Mouse (Mus musculus): Measurements from ENCODE around the gene Npas1. TPM values are rescaled to one million over a fixed set of nuclear protein-coding genes. Genes with fewer than 3 reads are reported as not detected.
A peak's percentile ranks its signal among the peaks of the same experiment; 100 is the strongest.

Npas1 gene
- total RNA-seq, 2 experiments from 2014 or later: not detected

DNA sequence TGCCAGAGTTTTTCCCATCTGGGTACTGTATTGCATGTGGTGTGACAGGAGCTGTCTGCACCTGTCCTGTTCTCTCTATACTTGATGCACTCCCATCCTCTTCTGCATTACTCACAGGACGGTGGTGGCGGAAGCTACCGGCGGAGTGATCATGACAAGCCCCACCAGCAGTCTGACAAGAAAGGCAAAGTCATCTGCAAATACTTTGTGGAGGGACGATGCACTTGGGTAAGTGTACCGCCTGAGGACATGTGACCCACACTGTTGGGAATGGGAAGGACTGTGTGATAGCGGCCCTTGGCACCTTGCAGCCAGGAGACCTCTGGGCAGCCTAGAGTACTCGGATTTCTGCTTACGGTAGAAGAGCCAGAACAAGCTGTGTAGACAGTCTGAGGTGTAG is 53.8 kb downstream of the Npas1 start:
- ATAC-seq (replicated peaks; ENCODE audit: low FRiP score, poor library complexity, severe bottlenecking): no peak

DNA sequence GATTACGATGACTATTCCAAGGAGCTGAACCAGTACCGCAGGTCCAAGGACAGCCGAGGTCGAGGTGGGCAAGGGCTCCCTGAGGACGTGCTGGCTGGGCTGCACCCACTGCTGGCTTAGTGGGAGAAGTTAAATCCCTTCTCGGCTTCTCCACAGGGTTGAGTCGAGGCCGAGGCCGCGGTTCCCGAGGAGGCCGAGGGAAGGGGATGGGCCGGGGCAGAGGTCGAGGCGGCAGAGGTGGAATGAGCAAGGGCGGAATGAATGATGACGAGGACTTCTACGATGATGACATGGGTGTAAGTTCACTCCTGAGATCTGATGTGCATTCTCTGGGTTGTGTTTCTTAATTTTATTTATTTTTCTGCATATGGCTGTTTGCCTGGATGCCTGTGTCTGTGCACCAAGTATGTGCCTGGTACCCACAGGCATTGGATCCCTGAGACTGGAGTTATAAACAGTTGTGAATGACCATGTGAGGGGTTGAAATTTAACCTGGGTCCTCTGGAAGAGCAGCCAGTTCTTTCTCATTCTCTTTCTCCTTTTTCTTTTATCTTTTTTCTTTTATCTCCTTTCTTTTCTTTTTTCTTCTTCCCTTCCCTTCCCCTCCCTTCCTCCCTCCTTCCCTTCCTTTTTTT is 55.2 kb downstream of the Npas1 start:
- no peak for ATAC-seq (replicated peaks; ENCODE audit: low FRiP score, poor library complexity, severe bottlenecking)

DNA sequence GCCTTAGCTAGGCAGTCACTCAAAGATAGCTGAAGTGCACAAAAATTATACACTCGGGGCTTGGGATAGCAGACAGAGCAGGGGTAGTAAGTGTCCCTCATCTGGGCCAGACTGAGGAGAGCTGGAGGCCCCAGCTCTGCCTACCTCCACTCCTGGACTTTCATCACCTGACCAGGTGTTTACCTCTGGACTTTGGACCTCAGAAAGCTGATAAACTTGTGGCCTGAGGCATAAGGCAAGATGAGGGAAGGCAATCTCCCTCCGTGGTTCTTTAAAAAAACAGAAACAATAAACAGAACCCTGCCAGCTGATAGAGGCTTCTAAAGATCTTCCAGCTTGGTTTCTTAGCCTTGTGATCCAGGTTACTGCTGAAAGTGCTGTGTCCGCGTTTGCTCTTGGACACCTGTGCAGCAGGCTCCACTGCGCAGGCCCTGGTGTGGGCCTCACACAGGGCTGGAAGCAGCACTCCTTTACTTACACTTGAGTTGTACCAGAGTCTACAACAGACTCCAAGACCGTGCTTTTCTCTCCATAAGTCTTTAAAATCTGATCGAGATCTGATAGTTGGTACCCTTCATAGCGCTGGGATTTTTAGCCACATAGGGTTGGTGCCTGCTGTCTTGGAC is 56.9 kb downstream of the Npas1 start:
- no peak for ATAC-seq (replicated peaks; ENCODE audit: low FRiP score, poor library complexity, severe bottlenecking)

DNA sequence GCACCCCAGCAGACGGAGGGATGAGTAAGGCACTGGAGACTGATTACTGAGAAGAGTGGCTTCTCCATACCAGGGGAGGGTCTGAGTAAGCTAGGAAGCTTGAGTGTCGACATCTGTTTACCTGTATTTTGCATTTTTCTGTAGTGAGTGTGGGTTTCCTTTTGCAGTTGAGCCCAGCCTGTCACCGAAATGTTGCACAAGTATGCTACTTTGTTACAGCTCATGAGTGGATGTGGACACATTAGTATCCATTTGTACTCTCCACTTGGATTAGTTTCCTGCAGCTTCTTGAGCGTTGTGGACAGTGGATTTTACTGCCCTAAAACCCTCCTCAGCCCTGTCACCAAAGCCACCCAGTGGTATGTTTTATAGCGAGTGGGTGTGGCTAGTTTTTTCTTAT is 58.8 kb downstream of the Npas1 start:
- no peak for ATAC-seq (replicated peaks; ENCODE audit: low FRiP score, poor library complexity, severe bottlenecking)

DNA sequence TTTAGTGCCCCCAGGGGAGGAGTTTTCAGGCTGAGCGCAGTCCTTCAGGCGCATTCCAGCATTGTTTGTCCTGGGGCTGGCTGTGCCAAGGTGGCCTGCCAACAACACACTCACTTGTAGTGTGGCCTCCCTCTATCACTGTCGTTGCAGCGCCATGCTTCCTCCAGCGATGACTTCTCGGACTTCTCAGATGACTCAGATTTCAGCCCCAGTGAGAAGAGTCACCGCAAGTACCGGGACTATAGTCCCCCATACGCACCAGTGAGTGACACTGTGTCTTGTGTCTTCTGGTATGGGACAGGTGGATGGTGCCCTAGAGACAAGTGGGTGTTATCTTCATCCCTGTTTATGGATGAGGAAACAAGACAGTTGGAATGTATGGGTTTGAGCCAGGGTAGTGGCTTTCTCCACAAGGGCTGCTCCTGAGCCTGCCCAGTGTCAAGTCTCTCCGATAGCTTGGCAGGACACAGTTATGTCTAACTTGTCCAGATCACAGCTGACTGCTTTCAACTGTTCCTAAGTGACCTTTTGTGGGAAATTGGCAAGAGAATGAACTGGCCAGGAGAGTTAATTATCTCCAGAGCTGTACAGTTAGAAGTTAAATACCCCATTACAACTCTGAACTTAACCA is 60.3 kb downstream of the Npas1 start:
- no peak for ATAC-seq (replicated peaks; ENCODE audit: low FRiP score, poor library complexity, severe bottlenecking)

DNA sequence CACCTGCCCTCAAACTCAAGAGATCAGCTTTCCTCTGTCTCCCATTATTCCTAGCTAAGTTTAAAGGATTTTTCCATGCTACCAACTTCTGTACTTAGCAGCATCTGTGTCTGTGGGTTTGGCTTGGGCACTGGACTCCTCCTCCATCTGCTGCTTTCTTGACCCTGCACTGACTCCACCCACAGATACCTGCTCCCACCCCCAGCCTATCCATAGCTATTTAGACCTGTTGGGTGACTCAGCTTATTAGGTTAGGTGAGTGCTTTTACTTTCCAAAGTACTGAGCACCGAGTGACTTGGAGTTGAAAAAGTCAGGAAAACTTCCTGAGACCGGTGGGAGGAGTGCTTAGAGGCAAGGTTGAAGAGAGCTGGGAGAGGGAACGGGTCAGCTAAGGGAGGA is 62.1 kb downstream of the Npas1 start:
- no peak for ATAC-seq (replicated peaks; ENCODE audit: low FRiP score, poor library complexity, severe bottlenecking)

DNA sequence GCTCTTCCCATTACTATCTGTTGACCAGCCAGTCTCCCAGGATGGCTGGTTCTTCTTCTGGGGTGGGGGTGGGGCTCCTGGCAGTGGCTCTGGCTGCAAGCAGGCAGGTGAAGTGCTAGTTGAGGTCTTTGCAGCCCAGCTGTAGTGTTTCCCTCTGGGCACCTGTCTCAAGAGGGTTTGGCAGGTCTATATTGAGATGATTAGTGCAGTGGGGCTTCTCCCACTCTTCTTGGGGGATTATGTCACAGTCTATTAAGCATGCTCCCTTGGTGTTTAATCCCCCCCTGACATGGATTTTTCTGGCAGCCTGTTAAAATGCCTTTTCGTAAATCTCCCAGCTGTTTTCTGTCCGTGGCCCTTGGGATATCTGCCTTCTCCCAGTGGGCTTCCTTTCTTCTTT is 64.6 kb downstream of the Npas1 start:
- ATAC-seq (replicated peaks; ENCODE audit: low FRiP score, poor library complexity, severe bottlenecking): no peak

DNA sequence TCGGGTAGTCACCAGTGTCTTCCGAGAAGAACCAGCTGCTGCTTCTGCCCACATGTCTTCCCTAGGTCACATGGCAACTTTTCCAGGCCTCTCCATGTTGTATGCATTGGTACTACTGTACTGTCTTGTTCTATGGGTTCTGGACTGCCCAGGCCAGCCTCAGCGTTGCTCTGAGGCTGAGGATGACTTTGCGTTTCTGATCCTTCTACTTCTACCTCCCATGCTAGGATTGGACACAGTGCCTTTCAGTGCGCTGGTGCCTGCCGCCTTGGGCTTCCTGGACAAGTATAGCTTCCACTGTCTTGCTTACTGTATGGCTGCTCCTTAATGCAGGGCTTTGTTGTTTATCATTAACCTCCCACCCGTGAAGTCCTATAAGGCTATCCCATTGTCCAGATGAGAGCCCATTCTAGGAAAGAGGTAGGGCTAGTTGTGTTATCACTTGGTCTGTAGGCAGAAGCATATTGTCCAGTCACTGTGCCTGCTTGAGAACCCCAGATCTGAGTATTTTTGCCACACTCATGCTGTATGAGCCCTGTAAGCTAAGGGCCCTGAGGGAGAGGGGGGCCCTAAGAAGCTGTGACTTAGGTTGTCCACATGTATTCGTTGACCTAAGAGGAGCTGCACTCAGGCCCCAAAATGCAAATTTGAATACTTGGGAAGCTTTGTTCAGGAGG is 65.2 kb downstream of the Npas1 start:
- peak; percentile 87 for ATAC-seq (replicated peaks; ENCODE audit: low FRiP score, poor library complexity, severe bottlenecking)

DNA sequence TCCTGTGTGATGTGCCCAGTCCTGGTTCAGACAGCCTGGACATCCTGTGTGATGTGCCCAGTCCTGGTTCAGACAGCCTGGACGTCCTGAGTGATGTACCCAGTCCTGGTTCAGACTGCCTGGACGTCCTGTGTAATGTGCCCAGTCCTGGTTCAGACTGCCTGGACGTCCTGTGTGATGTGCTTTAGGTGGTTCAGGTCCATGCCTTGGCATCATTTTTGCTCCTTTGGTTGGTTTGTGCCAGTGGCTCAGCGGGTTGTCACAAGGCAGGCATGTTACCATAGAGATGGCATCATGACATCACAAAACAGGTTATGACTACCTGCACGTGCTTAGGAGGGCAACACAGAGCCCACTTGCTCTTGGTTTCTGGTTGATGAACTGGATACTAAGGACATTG is 66.4 kb downstream of the Npas1 start:
- no peak for ATAC-seq (replicated peaks; ENCODE audit: low FRiP score, poor library complexity, severe bottlenecking)

DNA sequence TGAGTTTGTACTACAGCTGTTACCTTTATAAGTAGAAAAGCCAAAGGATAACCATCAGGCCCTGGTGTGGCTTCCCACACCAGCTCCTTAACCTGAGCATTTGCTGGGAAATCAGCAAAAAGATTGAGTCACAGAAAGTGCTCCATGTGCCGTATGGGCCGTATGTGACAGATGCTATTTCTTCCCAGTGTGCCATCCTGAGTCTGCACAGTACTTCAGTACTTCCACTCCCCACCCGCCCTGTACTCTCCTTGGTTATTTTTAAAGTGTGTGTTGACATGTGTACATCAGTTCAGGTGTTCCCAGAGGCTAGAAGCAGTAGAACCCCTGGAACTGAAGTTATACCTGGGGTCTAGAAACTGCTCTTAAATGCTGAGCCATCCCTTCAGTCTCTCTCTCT is 70.5 kb downstream of the Npas1 start:
- no peak for ATAC-seq (replicated peaks; ENCODE audit: low FRiP score, poor library complexity, severe bottlenecking)

Other genes with a start within 250 kb of the Npas1 start
- gene C5ar2, start 233.6 kb downstream of the Npas1 start, total RNA-seq (2015; ENCODE audit: low replicate concordance): 2.2 and 8.4 TPM in 2 replicates
- 1.8 and 3.3 TPM in 2 replicates for gene C5ar2, start 233.6 kb downstream of the Npas1 start, total RNA-seq (2017; ENCODE audit: low replicate concordance)
- gene C5ar1, start 218.2 kb downstream of the Npas1 start, total RNA-seq (2015; ENCODE audit: low replicate concordance): 5.4 and 8.0 TPM in 2 replicates
- 2.3 and 5.0 TPM in 2 replicates for gene C5ar1, start 218.2 kb downstream of the Npas1 start, total RNA-seq (2017; ENCODE audit: low replicate concordance)
- gene Inafm1, start 204.1 kb downstream of the Npas1 start, total RNA-seq (2015; ENCODE audit: low replicate concordance): 6.8 and 9.6 TPM in 2 replicates
- gene Inafm1, start 204.1 kb downstream of the Npas1 start, total RNA-seq (2017; ENCODE audit: low replicate concordance): 16.3 and 19.3 TPM in 2 replicates
- 15.1 and 25.6 TPM in 2 replicates for gene Ccdc9, start 190.9 kb downstream of the Npas1 start, total RNA-seq (2015; ENCODE audit: low replicate concordance)
- gene Ccdc9, start 190.9 kb downstream of the Npas1 start, total RNA-seq (2017; ENCODE audit: low replicate concordance): 27.7 and 39.5 TPM in 2 replicates
- 0.42 and 3.2 TPM in 2 replicates for gene Bbc3, start 169.3 kb downstream of the Npas1 start, total RNA-seq (2015; ENCODE audit: low replicate concordance)
- gene Bbc3, start 169.3 kb downstream of the Npas1 start, total RNA-seq (2017; ENCODE audit: low replicate concordance): 0.76 and 2.6 TPM in 2 replicates
- gene Sae1, start 89.9 kb downstream of the Npas1 start, total RNA-seq (2015; ENCODE audit: low replicate concordance): 36.5 and 43.6 TPM in 2 replicates
- 113 and 196 TPM in 2 replicates for gene Sae1, start 89.9 kb downstream of the Npas1 start, total RNA-seq (2017; ENCODE audit: low replicate concordance)
- 43.6 and 44.0 TPM in 2 replicates for gene Zc3h4, start 76.8 kb downstream of the Npas1 start, total RNA-seq (2015; ENCODE audit: low replicate concordance)
- gene Zc3h4, start 76.8 kb downstream of the Npas1 start, total RNA-seq (2017; ENCODE audit: low replicate concordance): 89.2 and 100.0 TPM in 2 replicates
- gene Tmem160, start 24.9 kb downstream of the Npas1 start, total RNA-seq (2015; ENCODE audit: low replicate concordance): 6.8 and 8.0 TPM in 2 replicates
- 1.9 and 5.9 TPM in 2 replicates for gene Tmem160, start 24.9 kb downstream of the Npas1 start, total RNA-seq (2017; ENCODE audit: low replicate concordance)
- gene Arhgap35, start 137.3 kb upstream of the Npas1 start, total RNA-seq (2015; ENCODE audit: low replicate concordance): 1.8 and 2.9 TPM in 2 replicates
- 2.3 TPM in 2 replicates for gene Arhgap35, start 137.3 kb upstream of the Npas1 start, total RNA-seq (2017; ENCODE audit: low replicate concordance)
- gene Ceacam15, start 198.0 kb upstream of the Npas1 start, total RNA-seq (2015; ENCODE audit: low replicate concordance): not detected in 2 replicates
- not detected in 2 replicates for gene Ceacam15, start 198.0 kb upstream of the Npas1 start, total RNA-seq (2017; ENCODE audit: low replicate concordance)
- gene Ceacam9, start 244.2 kb upstream of the Npas1 start, total RNA-seq (2015; ENCODE audit: low replicate concordance): not detected in 2 replicates
- gene Ceacam9, start 244.2 kb upstream of the Npas1 start, total RNA-seq (2017; ENCODE audit: low replicate concordance): not detected in 2 replicates

Data from erythroid progenitor cell, adult 5-6 weeks (primary cell).